Mouse (Mus musculus): ENCODE results near the gene Sag. TPM values are rescaled to one million over a fixed set of nuclear protein-coding genes. Genes with fewer than 3 reads are reported as not detected.

Gene Sag
- polyA plus RNA-seq, 1 experiment from 2014 or later, result 1.8 TPM

DNA sequence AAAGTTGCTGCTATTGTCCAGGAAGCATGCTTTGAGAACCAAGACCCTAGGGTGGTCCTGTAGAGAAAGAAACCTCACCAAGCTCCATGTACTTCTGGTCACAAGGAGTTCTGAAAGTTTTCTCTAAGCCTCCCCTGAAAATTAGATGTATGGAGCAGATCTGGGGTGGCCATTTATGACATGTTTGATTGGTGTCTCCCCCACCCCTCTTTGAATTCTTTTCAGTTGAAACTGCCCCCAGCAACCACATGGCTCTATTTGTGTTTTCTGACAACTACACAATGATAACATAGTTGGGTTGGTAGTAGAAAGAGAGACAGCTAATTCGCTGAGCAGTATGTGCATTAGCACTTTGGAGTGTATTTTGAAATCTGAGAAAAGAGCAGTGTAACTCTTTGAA is 52.0 kb downstream of the Sag start:
- H3K27ac ChIP-seq, result no peak overlapping the region
- H3K27me3 ChIP-seq (ENCODE audit: control insufficient read depth, insufficient read depth, low read length), result no peaks in the 10 kb centered on the region
- H3K36me3 ChIP-seq (replicated peaks; ENCODE audit: control insufficient read depth, insufficient read depth), result no peaks in the 10 kb centered on the region
- H3K9ac ChIP-seq, result no peak overlapping the region
- ATAC-seq (ENCODE audit: low FRiP score), result no peak
- no peak overlapping the region for H3K4me3 ChIP-seq (replicated peaks; ENCODE audit: low read length)
- no peak overlapping the region; the same call in 1 of the 2 replicates for H3K4me2 ChIP-seq (replicated peaks)
- DNase-seq (ENCODE audit: low spot score), result no peak
- peaks cover 22% of the 10 kb centered on the region for H3K4me1 ChIP-seq (replicated peaks; ENCODE audit: control insufficient read depth, insufficient read depth, low read length)
- no peaks in the 10 kb centered on the region for H3K9me3 ChIP-seq (ENCODE audit: control insufficient read depth, low read length)
- WGBS, result 98% methylated on average over 1 of the region's 1 CpGs

- no peaks in the 10 kb centered on the region for H3K36me3 ChIP-seq (replicated peaks; ENCODE audit: control insufficient read depth, insufficient read depth)
- ATAC-seq (ENCODE audit: low FRiP score), result no peak
These were observed 53.3 kb downstream of the Sag start for GRCm38 (mm10) chr1:87856823-87857222.

DNA sequence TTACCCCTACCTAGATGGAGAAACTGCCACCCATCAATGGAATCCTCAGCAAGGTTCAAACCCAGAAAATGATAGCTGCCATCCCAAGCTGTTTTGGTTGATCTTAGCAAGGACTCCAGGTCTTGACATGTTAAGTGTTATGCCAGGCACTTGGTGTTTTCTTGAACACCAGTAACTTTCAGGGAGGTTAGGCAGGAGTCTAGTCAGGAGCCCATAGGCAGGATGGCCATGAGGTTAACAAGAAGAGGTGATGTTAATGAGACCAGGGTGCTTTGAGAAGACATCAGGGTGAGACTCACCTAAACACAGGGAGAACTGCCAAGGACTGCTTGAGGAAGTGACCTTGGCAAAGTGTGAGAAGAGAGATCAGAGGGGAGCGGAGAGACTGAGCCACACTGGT is 54.6 kb downstream of the Sag start:
- H3K36me3 ChIP-seq (replicated peaks; ENCODE audit: control insufficient read depth, insufficient read depth), result no peaks in the 10 kb centered on the region
- H3K9ac ChIP-seq, result no peak overlapping the region
- no peak for DNase-seq (ENCODE audit: low spot score)
- 100% methylated on average over 1 of the region's 1 CpGs for WGBS
- H3K4me3 ChIP-seq (replicated peaks; ENCODE audit: low read length), result no peak overlapping the region
- no peaks in the 10 kb centered on the region for H3K9me3 ChIP-seq (ENCODE audit: control insufficient read depth, low read length)
- ATAC-seq (ENCODE audit: low FRiP score), result no peak
- peaks cover 18% of the 10 kb centered on the region for H3K4me1 ChIP-seq (replicated peaks; ENCODE audit: control insufficient read depth, insufficient read depth, low read length)
- no peak overlapping the region for H3K27ac ChIP-seq
- no peak overlapping the region for H3K4me2 ChIP-seq (replicated peaks)
- H3K27me3 ChIP-seq (ENCODE audit: control insufficient read depth, insufficient read depth, low read length), result no peaks in the 10 kb centered on the region

More at GRCm38 (mm10) chr1:87856823-87857222, 53.3 kb downstream of the Sag start:
- no peak overlapping the region for H3K9ac ChIP-seq
- 85% methylated on average over 3 of the region's 3 CpGs for WGBS
- no peaks in the 10 kb centered on the region for H3K27me3 ChIP-seq (ENCODE audit: control insufficient read depth, insufficient read depth, low read length)
- peaks cover 22% of the 10 kb centered on the region for H3K4me1 ChIP-seq (replicated peaks; ENCODE audit: control insufficient read depth, insufficient read depth, low read length)
- H3K27ac ChIP-seq, result no peak overlapping the region
- no peak for DNase-seq (ENCODE audit: low spot score)
- H3K4me2 ChIP-seq (replicated peaks), result no peak overlapping the region
- no peaks in the 10 kb centered on the region for H3K9me3 ChIP-seq (ENCODE audit: control insufficient read depth, low read length)
- H3K4me3 ChIP-seq (replicated peaks; ENCODE audit: low read length), result no peak overlapping the region

GRCm38 (mm10) chr1:87858529-87858928 is 55.0 kb downstream of the Sag start:
- Histone ChIP-seq H3K27ac (no peak overlapping the region), H3K4me1 (replicated peaks; ENCODE audit: control insufficient read depth, insufficient read depth, low read length) (peaks cover 18% of the 10 kb centered on the region), H3K4me2 (replicated peaks) (no peak overlapping the region), H3K27me3 (ENCODE audit: control insufficient read depth, insufficient read depth, low read length) (no peaks in the 10 kb centered on the region), H3K4me3 (replicated peaks; ENCODE audit: low read length) (no peak overlapping the region), H3K9ac (no peak overlapping the region), H3K36me3 (replicated peaks; ENCODE audit: control insufficient read depth, insufficient read depth) (no peaks in the 10 kb centered on the region), H3K9me3 (ENCODE audit: control insufficient read depth, low read length) (no peaks in the 10 kb centered on the region)
- DNase-seq (ENCODE audit: low spot score) (no peak), ATAC-seq (ENCODE audit: low FRiP score) (no peak)
- 89% methylated on average over 2 of the region's 2 CpGs for WGBS

GRCm38 (mm10) chr1:87863602-87864001 is 60.1 kb downstream of the Sag start:
- Histone ChIP-seq H3K27me3 (ENCODE audit: control insufficient read depth, insufficient read depth, low read length) (no peaks in the 10 kb centered on the region), H3K9me3 (ENCODE audit: control insufficient read depth, low read length) (no peaks in the 10 kb centered on the region), H3K4me2 (replicated peaks) (no peak overlapping the region), H3K4me3 (replicated peaks; ENCODE audit: low read length) (no peak overlapping the region), H3K36me3 (replicated peaks; ENCODE audit: control insufficient read depth, insufficient read depth) (no peaks in the 10 kb centered on the region), H3K27ac (no peak overlapping the region), H3K9ac (no peak overlapping the region), H3K4me1 (replicated peaks; ENCODE audit: control insufficient read depth, insufficient read depth, low read length) (no peaks in the 10 kb centered on the region)
- no peak for ATAC-seq (ENCODE audit: low FRiP score)
- WGBS, result 84% methylated on average over 3 of the region's 3 CpGs
- no peak for DNase-seq (ENCODE audit: low spot score)

- H3K9me3 ChIP-seq (ENCODE audit: control insufficient read depth, low read length), result no peaks in the 10 kb centered on the region
- no peak for DNase-seq (ENCODE audit: low spot score)
- no peaks in the 10 kb centered on the region for H3K4me1 ChIP-seq (replicated peaks; ENCODE audit: control insufficient read depth, insufficient read depth, low read length)
- H3K27me3 ChIP-seq (ENCODE audit: control insufficient read depth, insufficient read depth, low read length), result no peaks in the 10 kb centered on the region
- no peak overlapping the region for H3K27ac ChIP-seq
- no peak overlapping the region for H3K4me2 ChIP-seq (replicated peaks)
- no peak overlapping the region for H3K9ac ChIP-seq
- no peak for ATAC-seq (ENCODE audit: low FRiP score)
- H3K36me3 ChIP-seq (replicated peaks; ENCODE audit: control insufficient read depth, insufficient read depth), result no peaks in the 10 kb centered on the region
- H3K4me3 ChIP-seq (replicated peaks; ENCODE audit: low read length), result no peak overlapping the region
These were observed 61.4 kb downstream of the Sag start for GRCm38 (mm10) chr1:87864889-87865288.

GRCm38 (mm10) chr1:87866672-87867071 is 63.2 kb downstream of the Sag start:
- WGBS, result 97% methylated on average over 1 of the region's 1 CpGs
- ATAC-seq (ENCODE audit: low FRiP score) (no peak), DNase-seq (ENCODE audit: low spot score) (no peak)
- Histone ChIP-seq H3K4me1 (replicated peaks; ENCODE audit: control insufficient read depth, insufficient read depth, low read length) (no peaks in the 10 kb centered on the region), H3K27me3 (ENCODE audit: control insufficient read depth, insufficient read depth, low read length) (no peaks in the 10 kb centered on the region), H3K4me2 (replicated peaks) (no peak overlapping the region), H3K9me3 (ENCODE audit: control insufficient read depth, low read length) (no peaks in the 10 kb centered on the region), H3K36me3 (replicated peaks; ENCODE audit: control insufficient read depth, insufficient read depth) (no peaks in the 10 kb centered on the region), H3K4me3 (replicated peaks; ENCODE audit: low read length) (no peak overlapping the region), H3K27ac (no peak overlapping the region), H3K9ac (no peak overlapping the region)

- Histone ChIP-seq H3K4me2 (replicated peaks) (no peak overlapping the region), H3K9me3 (ENCODE audit: control insufficient read depth, low read length) (no peaks in the 10 kb centered on the region), H3K36me3 (replicated peaks; ENCODE audit: control insufficient read depth, insufficient read depth) (no peaks in the 10 kb centered on the region), H3K27me3 (ENCODE audit: control insufficient read depth, insufficient read depth, low read length) (no peaks in the 10 kb centered on the region), H3K9ac (no peak overlapping the region), H3K27ac (no peak overlapping the region), H3K4me3 (replicated peaks; ENCODE audit: low read length) (no peak overlapping the region), H3K4me1 (replicated peaks; ENCODE audit: control insufficient read depth, insufficient read depth, low read length) (no peaks in the 10 kb centered on the region)
- DNase-seq (ENCODE audit: low spot score) (no peak), ATAC-seq (ENCODE audit: low FRiP score) (no peak)
These were observed 68.1 kb downstream of the Sag start for GRCm38 (mm10) chr1:87871546-87871945.

DNA sequence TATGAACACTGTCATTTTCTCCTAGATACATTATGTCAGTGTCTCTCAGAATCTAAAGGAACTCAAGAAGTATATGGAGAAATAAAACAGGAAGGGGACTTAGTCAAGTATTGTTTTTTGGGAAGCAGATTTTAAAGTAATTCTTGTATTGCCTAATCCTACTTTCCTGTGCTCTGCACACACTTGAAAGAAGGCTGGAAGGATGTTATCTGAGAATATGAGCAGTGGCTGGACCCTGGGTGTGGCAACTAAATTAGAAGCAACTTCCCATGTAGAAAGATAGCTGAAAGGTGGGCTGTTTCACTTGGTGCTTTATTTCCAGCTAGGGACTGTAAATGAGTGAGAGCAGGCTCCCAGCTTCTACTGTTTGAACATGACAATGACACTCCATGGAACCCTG is 69.6 kb downstream of the Sag start:
- Histone ChIP-seq H3K27me3 (ENCODE audit: control insufficient read depth, insufficient read depth, low read length) (no peaks in the 10 kb centered on the region), H3K36me3 (replicated peaks; ENCODE audit: control insufficient read depth, insufficient read depth) (no peaks in the 10 kb centered on the region), H3K9me3 (ENCODE audit: control insufficient read depth, low read length) (no peaks in the 10 kb centered on the region), H3K9ac (no peak overlapping the region), H3K27ac (no peak overlapping the region), H3K4me2 (replicated peaks) (no peak overlapping the region), H3K4me1 (replicated peaks; ENCODE audit: control insufficient read depth, insufficient read depth, low read length) (peaks cover 9% of the 10 kb centered on the region; the same call in 1 of the 2 replicates), H3K4me3 (replicated peaks; ENCODE audit: low read length) (no peak overlapping the region)
- DNase-seq (ENCODE audit: low spot score), result no peak
- no peak for ATAC-seq (ENCODE audit: low FRiP score)

DNA sequence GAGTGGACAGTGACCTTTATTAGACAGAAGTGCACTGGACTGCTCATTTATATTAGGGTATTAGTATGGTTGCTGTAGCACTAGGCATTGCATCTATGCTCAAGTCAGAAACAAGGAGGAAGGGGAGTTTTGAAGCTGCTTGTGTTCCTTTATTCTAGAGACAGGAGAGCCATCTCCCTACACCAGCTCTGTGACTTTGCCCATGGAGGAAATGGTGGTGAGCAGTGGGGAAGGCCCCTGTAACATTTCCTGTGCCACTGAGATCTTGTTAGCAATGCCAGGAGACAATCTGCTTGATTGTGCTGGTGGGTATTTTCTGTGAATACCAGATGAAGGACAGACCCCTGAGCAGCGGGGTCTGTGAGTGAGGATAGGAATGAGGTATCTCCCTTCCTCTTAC is 72.6 kb downstream of the Sag start:
- Histone ChIP-seq H3K27ac (no peak overlapping the region), H3K9ac (no peak overlapping the region), H3K4me2 (replicated peaks) (no peak overlapping the region), H3K4me3 (replicated peaks; ENCODE audit: low read length) (no peak overlapping the region), H3K36me3 (replicated peaks; ENCODE audit: control insufficient read depth, insufficient read depth) (no peaks in the 10 kb centered on the region), H3K27me3 (ENCODE audit: control insufficient read depth, insufficient read depth, low read length) (no peaks in the 10 kb centered on the region), H3K4me1 (replicated peaks; ENCODE audit: control insufficient read depth, insufficient read depth, low read length) (peaks cover 20% of the 10 kb centered on the region), H3K9me3 (ENCODE audit: control insufficient read depth, low read length) (no peaks in the 10 kb centered on the region)
- DNase-seq (ENCODE audit: low spot score) (no peak), ATAC-seq (ENCODE audit: low FRiP score) (no peak)
- WGBS, result 100% methylated on average over 1 of the region's 1 CpGs

Data from hindbrain, embryonic 14.5 days (tissue).